Mouse (Mus musculus) cortical plate, adult 2 months (tissue): ENCODE data around the gene Rasgrp3. TPM values are rescaled to one million over a fixed set of nuclear protein-coding genes. Genes with fewer than 3 reads are reported as not detected.
A peak's percentile ranks its signal among the peaks of the same experiment; 100 is the strongest.

Experiments used
- H3K27ac ChIP-seq: fragments of 200-500 bp; 2 replicates; pipeline ENCODE4 v1.5.1; 2012; ENCODE audit warnings: low read length, control low read depth, inconsistent platforms; ENCODE audit not compliant: insufficient read depth
- H3K4me1 ChIP-seq: fragments of 200-500 bp; 2 replicates; pipeline ENCODE4 v1.6.1; 2011; ENCODE audit warnings: low read length; ENCODE audit not compliant: control insufficient read depth, insufficient read depth
- H3K4me3 ChIP-seq: fragments of 200-500 bp; 2 replicates; pipeline ENCODE4 v1.5.1; 2011; ENCODE audit warnings: mild to moderate bottlenecking, low read length, control low read depth; ENCODE audit not compliant: insufficient read depth
- CTCF ChIP-seq: fragments of 200-500 bp; IDR thresholded peaks from 2 replicates; pipeline ENCODE4 v1.5.1; 2011; ENCODE audit warnings: mild to moderate bottlenecking, control low read depth, low read length; ENCODE audit not compliant: insufficient read depth; ENCODE audit errors: extremely low read depth
- POLR2A ChIP-seq: fragments of 200-500 bp; IDR thresholded peaks from 2 replicates; pipeline ENCODE4 v1.6.1; 2011; ENCODE audit warnings: mild to moderate bottlenecking, low read length, control low read depth; ENCODE audit not compliant: insufficient read depth; ENCODE audit errors: extremely low read depth
- polyA plus RNA-seq: library from polyadenylated mRNA; depleted of rRNA; stranded (reverse); fragments of >200 nt; gene quantifications from 2 replicates; pipeline ENCODE4 v1.2.3, GENCODE M21; 2012

The Rasgrp3 gene
- polyA plus RNA-seq, 1 experiment: 11.1 TPM

DNA sequence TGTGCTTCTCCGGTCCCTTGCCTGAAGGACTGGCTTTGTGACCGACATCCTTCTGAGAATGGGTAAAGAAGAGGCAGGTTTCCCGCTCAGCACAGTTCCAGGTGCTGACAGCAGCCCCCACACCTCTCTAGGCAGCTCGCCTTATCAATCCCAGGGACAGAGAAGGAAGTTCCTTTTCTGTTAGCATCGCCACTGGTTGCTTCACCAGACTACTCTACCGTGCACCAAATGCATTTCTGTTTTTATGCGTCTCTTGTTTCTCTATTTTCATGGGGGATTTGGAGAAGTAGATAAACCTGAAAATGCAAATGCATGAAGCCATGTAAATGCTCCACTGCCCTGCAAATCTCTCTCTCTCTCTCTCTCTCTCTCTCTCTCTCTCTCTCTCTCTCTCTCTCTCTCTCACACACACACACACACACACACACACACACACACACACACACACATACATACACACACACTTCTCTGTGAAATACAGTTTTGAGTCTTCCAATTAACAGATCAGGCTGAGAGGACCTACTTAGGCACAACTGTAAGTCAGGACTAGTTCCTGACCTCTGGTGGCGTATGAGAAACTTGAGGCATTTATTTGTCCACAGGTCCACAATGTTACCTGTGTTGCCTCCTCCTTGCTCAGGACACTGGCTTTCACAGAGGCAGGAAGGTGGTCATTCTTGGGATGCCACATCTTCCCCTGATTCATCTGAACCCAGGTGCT is 82.6 kb downstream of the Rasgrp3 start:
- TF ChIP-seq CTCF: no peak
- TF ChIP-seq POLR2A: no peak
- Histone ChIP-seq H3K4me3 (no peak overlapping the region), H3K27ac (no peak overlapping the region), H3K4me1 (peaks cover 7% of the 10 kb centered on the region)

DNA sequence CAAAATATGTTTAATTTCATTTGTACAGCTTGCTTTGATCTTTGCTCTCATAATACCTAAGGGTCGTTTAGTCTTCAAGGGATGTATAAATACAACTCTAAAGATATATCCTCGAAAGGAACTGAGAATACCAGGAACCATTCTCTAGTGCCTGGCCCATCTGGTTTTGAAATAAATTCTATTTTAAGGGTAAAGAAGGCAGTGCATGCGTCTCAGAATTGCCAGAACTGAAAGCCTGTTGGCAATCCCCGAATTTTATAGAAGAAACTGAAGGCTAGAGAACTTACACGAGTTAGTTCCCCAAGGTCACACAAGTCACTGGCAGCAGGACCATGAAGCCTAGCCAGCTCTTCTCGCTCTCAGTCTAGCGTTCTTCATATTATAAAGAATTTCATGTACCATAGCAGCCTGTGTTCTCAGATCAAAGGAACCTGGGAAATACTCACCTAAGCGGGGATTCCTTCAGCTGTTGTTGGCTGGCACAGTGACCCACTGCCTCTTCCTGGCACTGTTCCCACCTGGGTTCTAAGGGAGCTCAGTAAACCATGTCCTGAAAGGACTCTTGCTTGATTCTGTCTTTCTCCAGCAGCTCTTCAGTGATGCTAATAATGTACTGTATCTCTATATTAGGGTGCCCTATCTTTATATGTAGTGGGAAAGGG is 83.7 kb downstream of the Rasgrp3 start:
- no peak overlapping the region for H3K27ac ChIP-seq
- TF ChIP-seq CTCF: no peak
- TF ChIP-seq POLR2A: no peak
- no peak overlapping the region for H3K4me3 ChIP-seq
- peaks cover 7% of the 10 kb centered on the region for H3K4me1 ChIP-seq

DNA sequence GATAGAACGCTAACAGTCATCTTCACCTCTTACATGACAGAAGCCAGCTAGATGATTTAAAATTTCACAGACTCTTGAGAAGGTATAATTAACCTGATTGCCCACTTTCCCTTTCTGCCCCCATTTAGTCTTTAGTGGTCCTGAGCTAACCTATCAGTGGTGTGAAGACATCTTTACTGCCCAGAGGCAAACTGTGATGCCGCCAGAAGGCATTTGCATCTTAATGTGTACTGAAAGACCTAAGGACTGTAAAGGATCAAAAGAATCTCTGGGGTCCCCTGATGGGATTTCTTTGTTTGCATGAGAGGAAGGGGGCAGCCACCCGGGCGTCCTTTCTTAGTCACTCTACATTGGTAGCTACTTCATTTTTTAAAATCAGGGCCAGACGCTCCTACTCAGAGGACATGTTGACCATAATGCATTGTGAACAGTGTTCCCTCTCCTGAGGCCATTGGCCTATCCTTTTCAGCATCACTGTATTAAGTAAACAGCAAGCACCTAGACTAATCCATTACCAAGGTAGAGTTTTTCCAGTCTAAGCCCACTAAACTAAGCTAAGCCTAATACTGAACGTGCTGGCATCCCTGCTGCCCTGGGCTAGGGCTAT is 85.6 kb downstream of the Rasgrp3 start:
- H3K4me1 ChIP-seq: peaks cover 7% of the 10 kb centered on the region
- no peak overlapping the region for H3K4me3 ChIP-seq
- H3K27ac ChIP-seq: no peak overlapping the region
- TF ChIP-seq POLR2A (no peak), CTCF (no peak)

DNA sequence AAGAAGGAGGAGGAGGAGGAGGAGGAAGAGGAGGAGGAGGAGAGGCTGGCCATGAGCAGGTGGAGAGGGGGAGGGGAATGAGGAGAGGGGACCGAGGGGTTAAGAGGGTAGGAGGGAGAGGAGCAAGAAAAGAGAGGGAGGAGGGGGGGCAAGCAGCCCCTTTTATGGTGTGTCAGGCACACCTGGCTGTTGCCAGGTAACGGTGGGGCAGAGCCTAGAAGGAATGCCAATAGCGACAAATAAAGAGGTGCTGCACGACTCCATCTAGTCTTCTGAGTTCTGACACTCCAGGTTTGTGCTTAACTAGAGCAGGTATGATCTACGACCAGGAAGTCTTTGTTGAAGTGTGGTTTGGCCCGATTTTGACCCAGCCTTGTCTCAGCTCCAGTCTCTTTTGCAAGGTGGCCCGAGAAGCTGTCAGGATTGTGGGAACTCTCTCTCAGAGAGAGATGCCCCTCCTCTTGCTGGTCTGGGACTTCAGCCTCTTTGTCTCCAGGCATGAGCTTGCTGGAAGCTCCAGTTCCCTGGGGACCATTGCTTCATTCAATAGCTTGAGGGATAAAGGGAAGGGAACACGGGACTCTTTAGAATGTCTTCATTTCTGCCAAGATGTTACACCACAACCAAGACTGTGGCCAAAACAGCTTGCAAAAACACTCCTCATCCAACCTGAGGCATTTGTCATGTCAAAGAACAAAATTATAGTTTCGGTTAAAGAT is 86.8 kb downstream of the Rasgrp3 start:
- Histone ChIP-seq H3K4me3 (no peak overlapping the region), H3K4me1 (peaks cover 7% of the 10 kb centered on the region), H3K27ac (no peak overlapping the region)
- no peak for TF ChIP-seq POLR2A
- no peak for TF ChIP-seq CTCF

DNA sequence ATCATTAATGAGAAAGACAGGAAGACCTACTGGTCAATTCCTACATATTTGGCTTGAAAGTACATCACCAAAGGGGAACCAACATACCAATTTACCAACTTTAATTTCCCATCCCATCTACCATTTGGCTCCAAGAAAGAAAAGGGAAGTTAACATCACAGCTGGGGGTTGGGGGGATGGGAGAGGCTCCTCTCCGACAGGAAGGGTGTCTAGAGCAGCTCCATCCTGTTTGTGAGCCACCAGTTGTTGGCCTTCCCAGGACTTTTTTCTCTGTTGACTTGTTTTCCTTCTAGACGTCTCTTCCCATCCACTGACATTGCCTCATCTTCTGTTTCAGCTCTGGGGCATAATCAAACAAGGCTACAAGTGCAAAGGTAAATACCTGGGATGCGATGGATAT is 88.1 kb downstream of the Rasgrp3 start:
- TF ChIP-seq POLR2A (no peak), CTCF (no peak)
- H3K4me1 ChIP-seq: peaks cover 7% of the 10 kb centered on the region
- H3K27ac ChIP-seq: peak overlapping the region; percentile 93
- no peak overlapping the region for H3K4me3 ChIP-seq

DNA sequence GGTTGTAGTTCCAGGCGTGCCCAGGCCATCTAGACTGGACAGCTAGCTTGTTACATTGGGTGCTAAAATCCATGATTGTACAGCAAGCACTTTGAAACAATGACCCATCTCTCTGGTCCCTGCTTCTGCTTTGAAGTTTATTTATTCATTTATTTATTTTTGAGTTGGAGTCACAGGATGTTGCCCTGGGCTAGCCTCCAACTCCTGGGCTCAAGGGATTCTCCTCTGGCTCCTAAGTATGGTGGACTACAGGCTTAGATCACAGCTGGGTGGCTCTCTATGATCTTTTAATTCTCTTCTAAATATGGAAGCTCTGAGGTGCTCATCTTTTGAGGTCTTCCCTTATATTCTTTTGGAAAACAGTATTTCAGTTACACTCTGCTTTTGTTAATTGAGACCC is 90.7 kb downstream of the Rasgrp3 start:
- no peak overlapping the region for H3K4me3 ChIP-seq
- peak overlapping the region; percentile 46; the same call in 1 of the 2 replicates for H3K27ac ChIP-seq
- H3K4me1 ChIP-seq: peaks cover 3% of the 10 kb centered on the region; the same call in 1 of the 2 replicates
- TF ChIP-seq CTCF: no peak
- TF ChIP-seq POLR2A: no peak

DNA sequence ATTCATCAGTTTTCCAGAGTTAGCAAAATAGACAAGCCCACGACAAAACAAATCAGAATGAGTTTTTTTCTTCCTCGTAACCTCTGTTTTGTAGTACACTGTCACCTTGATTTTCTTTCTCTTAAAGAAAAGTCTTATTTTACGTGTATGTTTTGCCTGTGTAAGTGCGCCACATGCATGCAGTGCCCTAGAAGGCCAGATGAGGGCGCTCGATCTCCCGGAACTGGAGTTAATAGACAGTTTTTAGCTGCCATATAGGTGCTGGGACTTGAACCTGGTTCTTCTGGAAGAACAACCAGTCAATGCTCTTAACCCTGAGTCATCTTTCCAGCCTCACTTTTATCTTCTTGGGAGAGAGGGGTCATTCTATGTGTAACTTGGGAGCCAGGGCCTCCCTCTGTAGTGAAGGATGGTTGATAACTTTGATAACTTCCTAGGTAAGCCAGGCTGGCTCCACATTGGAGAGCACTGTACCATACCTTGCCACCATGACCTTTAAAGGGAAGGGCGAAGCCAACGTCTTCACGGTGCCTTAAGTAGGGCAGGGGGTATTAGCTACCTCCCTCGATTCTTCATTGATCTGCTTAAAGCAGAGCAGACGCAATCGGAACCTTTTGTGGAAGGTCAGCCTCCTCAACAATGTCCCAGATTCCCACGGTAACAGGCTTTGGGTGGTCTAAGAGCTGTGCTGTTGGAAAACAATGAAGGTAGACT is 93.7 kb downstream of the Rasgrp3 start:
- TF ChIP-seq CTCF: no peak
- TF ChIP-seq POLR2A: no peak
- H3K4me1 ChIP-seq: no peaks in the 10 kb centered on the region
- no peak overlapping the region for H3K27ac ChIP-seq
- H3K4me3 ChIP-seq: no peak overlapping the region

DNA sequence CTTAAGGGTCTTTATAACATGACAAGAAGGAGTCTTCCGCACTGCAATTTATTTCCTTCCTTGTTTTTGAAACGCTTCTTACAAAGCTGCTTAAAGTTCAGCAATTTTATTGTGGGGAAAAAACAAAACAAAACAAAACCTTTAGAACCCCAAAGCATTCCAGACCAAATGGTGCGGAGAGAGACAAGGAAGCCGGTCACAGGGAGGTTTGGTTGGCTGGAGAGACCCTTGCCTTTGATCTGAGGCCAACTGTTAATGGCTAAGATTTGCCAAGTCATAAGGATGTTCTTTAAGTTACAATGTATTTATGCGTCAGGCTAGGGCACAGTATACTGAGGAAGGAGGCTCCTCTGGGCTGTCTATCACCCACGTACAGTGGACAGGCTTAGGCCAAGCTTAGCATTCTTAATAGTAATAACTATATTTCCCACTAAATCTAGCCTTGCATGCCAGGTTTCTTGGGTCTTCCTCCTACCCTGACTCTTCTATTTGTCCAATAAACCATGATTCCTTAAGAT is 96.8 kb downstream of the Rasgrp3 start:
- no peak for TF ChIP-seq CTCF
- no peak for TF ChIP-seq POLR2A
- H3K4me3 ChIP-seq: no peak overlapping the region
- no peaks in the 10 kb centered on the region for H3K4me1 ChIP-seq
- H3K27ac ChIP-seq: no peak overlapping the region
